Mouse (Mus musculus): ENCODE data around the gene Samd10.

Samd10 gene

GRCm38 (mm10) chr2:181592231-181593041, 6.6 kb downstream of the Samd10 start, which contains the start of gene Zfp512b:
TSS of gene Zfp512b (minus strand) at chr2:181592803.
- DNase-seq, result peak; percentile 78 to 83

GRCm38 (mm10) chr2:181591528-181592085, 7.4 kb downstream of the Samd10 start, which contains the start of gene Prpf6:
TSS of gene Prpf6 (plus strand) at chr2:181591868.
- peak in 1 of 2 experiments; percentile 25 for DNase-seq

- DNase-seq, result no peak
Measured at GRCm38 (mm10) chr2:181590471-181590870, 8.5 kb downstream of the Samd10 start.

- peak in 1 of 2 experiments; percentile 23 for DNase-seq
Measured at GRCm38 (mm10) chr2:181589732-181590105, 9.3 kb downstream of the Samd10 start.

- no peak for DNase-seq
Measured at GRCm38 (mm10) chr2:181589011-181589731, 9.8 kb downstream of the Samd10 start.

- peak in 1 of 2 experiments; percentile 22 for DNase-seq
Measured at GRCm38 (mm10) chr2:181588229-181588780, 10.7 kb downstream of the Samd10 start.

- peak in 1 of 2 experiments; percentile 21 for DNase-seq
Measured at GRCm38 (mm10) chr2:181587796-181588195, 11.2 kb downstream of the Samd10 start.

DNA sequence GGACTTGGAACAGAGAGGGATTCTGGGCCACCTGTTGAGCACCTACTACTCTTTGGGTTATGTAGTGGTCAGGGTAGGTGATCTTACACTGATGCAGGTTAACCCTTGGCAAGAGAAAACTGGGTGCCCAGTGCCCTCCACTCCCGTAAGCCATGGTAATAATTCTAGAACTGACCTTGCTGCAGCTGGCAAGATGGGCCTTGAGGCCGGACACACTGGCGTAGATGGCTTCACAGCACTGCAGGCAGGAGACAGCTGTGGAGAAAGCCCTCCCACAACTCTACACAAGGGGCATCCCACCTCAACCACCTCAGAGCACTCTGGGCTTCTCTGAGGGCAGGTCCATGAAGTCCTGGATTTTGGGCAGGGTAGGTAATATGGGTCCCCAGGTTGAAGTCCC, 12.9 kb downstream of the Samd10 start:
- DNase-seq, result no peak

DNA sequence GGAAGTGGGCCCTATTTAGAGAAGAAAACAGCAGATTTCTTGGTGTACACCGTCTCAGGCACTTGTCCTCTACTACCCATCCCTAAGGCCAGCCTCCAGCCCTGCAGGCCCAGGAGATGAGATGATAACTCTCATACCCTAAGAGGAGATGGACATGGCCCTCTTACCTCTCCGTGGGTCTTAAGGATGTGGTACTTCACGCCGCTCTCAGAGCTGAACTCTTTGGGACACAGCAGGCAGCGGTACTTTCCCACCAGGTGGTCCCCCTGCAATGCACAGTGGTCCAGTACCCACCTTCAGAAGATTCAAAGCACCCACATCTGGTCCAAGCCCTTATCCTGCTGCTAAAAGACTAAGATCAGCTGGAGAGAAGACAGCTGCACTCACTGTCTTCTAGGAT, 13.5 kb downstream of the Samd10 start:
- DNase-seq, result no peak

GRCm38 (mm10) chr2:181584411-181584942, 14.5 kb downstream of the Samd10 start, which contains the start of gene Uckl1:
TSS of gene Uckl1 (minus strand) at chr2:181584892.
- peak in 1 of 2 experiments; percentile 21 for DNase-seq

DNA sequence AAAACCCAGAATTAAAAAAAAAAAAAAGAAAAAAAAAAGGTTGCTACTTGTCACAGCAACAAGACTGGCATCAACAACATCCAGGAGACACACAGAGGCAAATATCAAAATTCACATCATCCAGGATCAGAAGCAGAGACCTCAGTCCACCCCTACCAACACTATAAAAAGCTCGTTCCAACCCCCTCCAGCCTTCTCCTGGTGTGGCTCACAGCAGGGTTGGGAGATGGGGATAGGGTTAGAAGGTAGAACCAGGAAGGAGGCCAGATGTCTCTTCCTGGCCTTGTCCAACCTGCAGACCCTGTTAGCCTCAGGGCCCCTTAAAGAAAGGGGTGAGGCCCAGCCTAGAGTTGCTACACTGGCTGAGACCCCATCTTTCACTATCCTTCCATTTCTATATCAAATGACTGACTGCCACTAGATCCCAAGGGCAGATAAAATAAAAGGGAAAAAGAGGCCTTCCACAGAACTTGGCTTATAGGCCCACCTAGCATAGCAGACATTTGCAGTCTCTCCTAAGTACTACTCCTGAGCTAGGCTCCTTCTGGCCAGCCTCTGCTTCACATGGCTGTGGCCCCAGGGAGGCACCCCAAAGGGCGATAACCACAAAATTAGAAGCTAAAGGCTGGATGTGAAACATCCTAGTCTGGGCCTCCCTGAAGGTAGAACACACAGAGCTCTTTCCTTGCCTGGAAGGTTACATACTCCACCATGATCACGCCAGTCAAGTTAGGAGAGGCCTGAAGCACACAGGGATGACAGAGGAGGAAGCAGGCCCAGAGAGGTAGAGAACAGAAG, 15.4 kb downstream of the Samd10 start:
- DNase-seq, result no peak

DNA sequence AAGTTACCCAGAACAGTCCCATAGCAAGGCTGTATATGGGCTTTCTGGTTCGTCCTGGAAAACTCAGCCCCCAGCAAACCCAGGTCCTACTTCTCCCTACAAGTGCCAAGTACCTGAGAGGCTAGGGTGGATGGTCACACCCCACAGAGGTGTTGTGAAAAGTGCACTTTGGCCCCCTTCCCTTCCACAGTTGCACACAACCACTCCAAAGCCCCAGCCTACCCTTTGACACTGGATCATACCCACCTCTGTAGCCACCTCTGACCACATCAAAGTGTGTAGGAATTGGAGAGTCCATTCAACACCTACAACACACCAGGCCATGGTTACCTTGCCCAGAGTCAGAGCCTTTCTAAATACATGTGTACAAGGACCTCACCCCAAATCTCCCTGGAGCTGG, 16.1 kb downstream of the Samd10 start:
- DNase-seq, result no peak

GRCm38 (mm10) chr2:181582358-181582757, 16.7 kb downstream of the Samd10 start:
- DNase-seq, result peak in 1 of 2 experiments; percentile 20

- peak; percentile 89 to 90 for DNase-seq
Measured at GRCm38 (mm10) chr2:181581402-181582120, 17.5 kb downstream of the Samd10 start.

DNA sequence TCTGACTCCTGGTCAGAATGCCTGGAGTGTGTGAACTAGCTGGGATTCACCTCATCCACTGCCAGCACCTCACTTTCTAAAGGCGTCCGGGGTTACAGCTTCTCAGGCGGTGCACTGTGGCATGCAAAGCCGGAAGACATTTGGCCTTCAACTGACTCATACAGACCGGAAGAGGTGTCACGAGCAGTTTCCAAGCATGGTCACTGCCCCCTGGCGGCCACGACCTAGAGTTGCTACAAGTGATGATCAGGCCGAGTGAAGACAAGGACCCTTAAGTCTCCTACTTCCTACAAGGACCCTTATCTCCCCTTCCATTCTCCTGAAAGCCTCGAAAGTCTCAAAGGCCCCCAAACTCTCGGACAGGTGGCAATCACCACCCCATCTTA, 18.0 kb downstream of the Samd10 start:
- DNase-seq, result peak; percentile 90 to 91

- no peak for DNase-seq
Measured at GRCm38 (mm10) chr2:181580131-181580772, 18.8 kb downstream of the Samd10 start.

DNA sequence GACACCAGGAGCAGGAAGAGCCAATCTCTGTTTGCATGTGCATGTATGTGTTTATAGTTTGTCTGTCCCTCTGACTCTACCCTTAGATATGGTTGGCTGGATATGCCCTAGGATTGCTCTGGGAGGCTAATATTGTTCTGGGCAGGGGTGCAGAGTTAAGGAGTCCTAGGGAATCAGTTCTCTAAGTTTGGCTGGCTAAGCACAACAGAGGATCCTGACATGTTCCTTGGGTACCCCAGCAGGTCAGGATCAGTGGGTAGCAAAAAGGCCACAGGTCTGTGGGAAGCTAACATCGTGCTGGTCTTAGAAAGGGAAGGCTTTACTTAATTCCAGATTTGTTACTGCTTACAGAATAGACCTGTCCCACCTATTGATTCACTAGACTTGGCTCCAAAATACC, 19.3 kb downstream of the Samd10 start:
- DNase-seq, result no peak

- DNase-seq, result no peak
Measured at GRCm38 (mm10) chr2:181578790-181579618, 20.0 kb downstream of the Samd10 start.

DNA sequence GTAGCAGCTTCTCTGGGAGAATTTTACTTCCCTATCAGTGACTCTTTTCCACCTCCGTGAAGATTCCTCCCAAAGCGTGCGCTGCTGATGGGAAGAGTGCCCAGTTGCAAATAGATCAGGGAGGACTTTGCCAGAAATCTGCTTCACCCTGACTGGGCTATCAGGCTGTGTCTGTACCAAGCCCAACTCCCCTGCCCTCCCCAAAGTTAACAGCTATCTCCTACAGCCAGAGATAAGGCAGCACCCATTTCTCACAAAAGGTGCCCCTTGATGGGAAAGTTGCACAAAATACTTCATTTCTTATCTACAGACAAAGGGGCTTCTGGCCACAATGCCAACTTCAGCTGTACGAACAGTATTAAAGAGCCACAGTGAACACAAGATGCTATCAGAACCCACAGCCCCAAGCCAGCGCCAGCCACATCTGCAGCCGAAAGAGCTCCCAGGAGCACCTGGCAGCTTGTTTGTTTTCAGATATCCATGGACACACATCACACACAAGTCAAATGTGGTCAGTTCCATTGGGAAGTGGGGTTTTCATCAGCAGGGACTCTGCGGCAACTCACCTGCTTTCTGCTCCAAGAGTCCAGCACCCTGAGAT, 20.9 kb downstream of the Samd10 start:
- DNase-seq, result no peak
